Comparison of ENCODE assay signal across 20 mouse cellular contexts in the genomic region with DNA sequence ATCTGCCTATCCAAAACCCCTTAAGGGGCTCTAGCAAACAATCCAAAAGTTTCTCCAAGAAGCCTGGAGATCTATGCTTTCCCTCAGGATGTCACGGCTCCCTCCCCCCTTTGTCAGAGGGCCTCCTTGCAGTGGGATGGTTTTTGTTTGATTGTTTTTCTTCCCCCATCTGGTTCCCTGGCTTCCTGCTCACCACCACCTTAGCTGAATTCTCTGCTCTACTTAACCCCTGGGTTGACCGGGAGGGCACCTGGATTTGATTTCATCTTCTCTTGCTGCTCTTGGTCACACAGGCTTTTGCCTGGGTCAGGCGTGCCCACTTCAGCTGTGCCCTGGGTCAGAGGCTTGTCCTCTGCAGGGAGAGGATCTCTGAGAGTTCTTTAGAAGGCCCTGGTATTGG.
DNase-seq lines count a peak whose midpoint lies in the region; ATAC-seq and TF ChIP-seq lines count a peak whose summit lies in the region.
"Had no signal": no experiment of that assay in that cellular context is flagged by ENCODE, and none has a peak within 500 bp of the region (broad histone marks: within the 10 kb centered on the region; RNA-seq: fewer than 3 reads in every experiment).

No protein-coding gene starts in this region.

- no peak for ATAC-seq in forebrain, postnatal 0 days
- no peak for ATAC-seq in hindbrain, embryonic 14.5 days (ENCODE audit: low FRiP score)
- ATAC-seq in hindbrain, embryonic 13.5 days (ENCODE audit: low FRiP score), result no peak
- ATAC-seq: CD4-positive, CD25-positive, alpha-beta regulatory T cell, adult 4 months; forebrain, embryonic 14.5 days; intestine, embryonic 15.5 days had no signal

- H3K4me1 ChIP-seq in forebrain, embryonic 10.5 days, result peaks cover 19% of the 10 kb centered on the region
- no peaks in the 10 kb centered on the region for H3K4me1 ChIP-seq in forebrain, postnatal 0 days (ENCODE audit: insufficient read depth)
- peaks cover 13% of the 10 kb centered on the region; the same call in 1 of the 2 replicates for H3K4me1 ChIP-seq in hindbrain, embryonic 14.5 days (replicated peaks; ENCODE audit: control insufficient read depth, insufficient read depth, low read length)
- H3K4me1 ChIP-seq in hindbrain, embryonic 13.5 days (replicated peaks), result peaks cover 20% of the 10 kb centered on the region
- peaks cover 43% of the 10 kb centered on the region for H3K4me1 ChIP-seq in embryonic facial prominence, embryonic 10.5 days
- H3K4me1 ChIP-seq: intestine, embryonic 15.5 days had no signal

- WGBS in forebrain, embryonic 10.5 days, result 46% methylated on average over 3 of the region's 3 CpGs
- WGBS in forebrain, postnatal 0 days, result 80% methylated on average over 3 of the region's 3 CpGs
- 72% methylated on average over 3 of the region's 3 CpGs for WGBS in hindbrain, embryonic 14.5 days
- 58% methylated on average over 3 of the region's 3 CpGs for WGBS in hindbrain, embryonic 13.5 days
- 28% methylated on average over 3 of the region's 3 CpGs for WGBS in embryonic facial prominence, embryonic 10.5 days

- H3K27me3 ChIP-seq in forebrain, embryonic 10.5 days (ENCODE audit: poor library complexity, severe bottlenecking), result no peaks in the 10 kb centered on the region
- no peaks in the 10 kb centered on the region for H3K27me3 ChIP-seq in forebrain, postnatal 0 days (ENCODE audit: insufficient read depth, low read length)
- no peaks in the 10 kb centered on the region for H3K27me3 ChIP-seq in hindbrain, embryonic 14.5 days (ENCODE audit: control insufficient read depth, insufficient read depth, low read length)
- 0 out of 2 replicates have a peak, but pooled peaks cover 6% of the 10 kb centered on the region for H3K27me3 ChIP-seq in hindbrain, embryonic 13.5 days
- no peaks in the 10 kb centered on the region for H3K27me3 ChIP-seq in embryonic facial prominence, embryonic 10.5 days (replicated peaks; ENCODE audit: low read depth, poor library complexity, severe bottlenecking)
- H3K27me3 ChIP-seq: heart, embryonic 13.5 days; intestine, embryonic 15.5 days had no signal

- TF ChIP-seq CTCF in forebrain, postnatal 0 days (IDR thresholded peaks at IDR 0.05; ENCODE audit: low read depth), result no peak

- no peak overlapping the region for H3K4me2 ChIP-seq in forebrain, postnatal 0 days (ENCODE audit: low read depth)
- no peak overlapping the region for H3K4me2 ChIP-seq in hindbrain, embryonic 14.5 days (replicated peaks)
- H3K4me2 ChIP-seq in hindbrain, embryonic 13.5 days, result no peak overlapping the region
- H3K4me2 ChIP-seq: heart, embryonic 13.5 days; intestine, embryonic 15.5 days had no signal

- peak overlapping the region; percentile 40; the same call in 1 of the 2 replicates for H3K27ac ChIP-seq in forebrain, embryonic 10.5 days
- no peak overlapping the region for H3K27ac ChIP-seq in forebrain, postnatal 0 days (ENCODE audit: low read depth, low read length)
- H3K27ac ChIP-seq in hindbrain, embryonic 14.5 days, result 0 out of 2 replicates have a peak overlapping the region, but pooled peaks have one; percentile 57
- no peak overlapping the region for H3K27ac ChIP-seq in hindbrain, embryonic 13.5 days
- H3K27ac ChIP-seq in embryonic facial prominence, embryonic 10.5 days (replicated peaks), result peak overlapping the region; percentile 58
- H3K27ac ChIP-seq: heart, adult 2 months; heart, embryonic 13.5 days; intestine, embryonic 15.5 days had no signal

- H3K9me3 ChIP-seq in forebrain, embryonic 10.5 days, result no peaks in the 10 kb centered on the region
- no peaks in the 10 kb centered on the region for H3K9me3 ChIP-seq in forebrain, postnatal 0 days (ENCODE audit: low read length)
- no peaks in the 10 kb centered on the region for H3K9me3 ChIP-seq in hindbrain, embryonic 14.5 days (ENCODE audit: control insufficient read depth, low read length)
- H3K9me3 ChIP-seq in hindbrain, embryonic 13.5 days, result no peaks in the 10 kb centered on the region
- H3K9me3 ChIP-seq in embryonic facial prominence, embryonic 10.5 days, result no peaks in the 10 kb centered on the region
- H3K9me3 ChIP-seq: G1E; heart, embryonic 13.5 days; intestine, embryonic 15.5 days had no signal

- no peak overlapping the region for H3K4me3 ChIP-seq in forebrain, embryonic 10.5 days
- no peak overlapping the region for H3K4me3 ChIP-seq in forebrain, postnatal 0 days (ENCODE audit: low read depth, low read length)
- no peak overlapping the region for H3K4me3 ChIP-seq in hindbrain, embryonic 14.5 days (replicated peaks; ENCODE audit: low read length)
- H3K4me3 ChIP-seq in hindbrain, embryonic 13.5 days, result no peak overlapping the region
- H3K4me3 ChIP-seq in embryonic facial prominence, embryonic 10.5 days, result no peak overlapping the region
- H3K4me3 ChIP-seq: heart, adult 2 months; heart, embryonic 13.5 days; intestine, embryonic 15.5 days had no signal

- no peaks in the 10 kb centered on the region for H3K36me3 ChIP-seq in forebrain, embryonic 10.5 days (replicated peaks)
- H3K36me3 ChIP-seq in forebrain, postnatal 0 days (ENCODE audit: insufficient read depth), result no peaks in the 10 kb centered on the region
- no peaks in the 10 kb centered on the region for H3K36me3 ChIP-seq in hindbrain, embryonic 14.5 days (replicated peaks; ENCODE audit: control insufficient read depth, insufficient read depth)
- H3K36me3 ChIP-seq in hindbrain, embryonic 13.5 days, result no peaks in the 10 kb centered on the region
- H3K36me3 ChIP-seq in embryonic facial prominence, embryonic 10.5 days (replicated peaks), result no peaks in the 10 kb centered on the region
- H3K36me3 ChIP-seq: G1E; heart, embryonic 13.5 days; intestine, embryonic 15.5 days had no signal

- no peak for DNase-seq in forebrain, embryonic 10.5 days (ENCODE audit: extremely low spot score, low spot score)
- DNase-seq in forebrain, postnatal 0 days, result no peak
- DNase-seq in hindbrain, embryonic 14.5 days (ENCODE audit: low spot score), result no peak
- peak; percentile 45 for DNase-seq in embryo, embryonic 10 days (ENCODE audit: low spot score)
- DNase-seq in embryonic facial prominence, embryonic 10.5 days (ENCODE audit: low spot score), result peak; percentile 55
- DNase-seq in lung, postnatal 4 days, result no peak
- DNase-seq: adrenal gland, postnatal 14 days; B cell, adult 2 months; cerebellum, adult 11-12 months; cerebellum, adult 9-10 months; cerebellum, postnatal 25 days; heart, adult 2 months; heart, postnatal 36 days; kidney, adult 18-20 months had no signal

- no peak overlapping the region for H3K9ac ChIP-seq in forebrain, postnatal 0 days
- no peak overlapping the region for H3K9ac ChIP-seq in hindbrain, embryonic 14.5 days
- H3K9ac ChIP-seq in hindbrain, embryonic 13.5 days, result no peak overlapping the region
- H3K9ac ChIP-seq: heart, embryonic 13.5 days; intestine, embryonic 15.5 days had no signal

Comparison
In these comparisons a context has a peak if more than half of its experiments do, and no peak if none do; other contexts are left out.
1. H3K27ac ChIP-seq: peak in forebrain, embryonic 10.5 days (single experiment), hindbrain, embryonic 14.5 days (single experiment) and embryonic facial prominence, embryonic 10.5 days (single experiment); none in forebrain, postnatal 0 days (single experiment) and hindbrain, embryonic 13.5 days (single experiment).
2. DNase-seq: peak in embryo, embryonic 10 days (single experiment) and embryonic facial prominence, embryonic 10.5 days (single experiment); none in forebrain, embryonic 10.5 days (single experiment), forebrain, postnatal 0 days (single experiment), hindbrain, embryonic 14.5 days (single experiment) and lung, postnatal 4 days (0 of 2).